Mouse (Mus musculus): Measurements from ENCODE around the gene Slc32a1. TPM values are rescaled to one million over a fixed set of nuclear protein-coding genes. Genes with fewer than 3 reads are reported as not detected.

Slc32a1 gene
- not detected in 2 replicates for polyA plus RNA-seq (2012; ENCODE audit: insufficient read depth, insufficient read length, missing spikeins)

GRCm38 (mm10) chr2:158610488-158611325 lies at the start of gene Slc32a1:
Gene Slc32a1 (plus strand): TSS chr2:158610767.
- H3K4me3 ChIP-seq (ENCODE audit: insufficient read depth, low read depth, low read length), result no peak within 1 kb of the TSS
- H3K4me1 ChIP-seq (ENCODE audit: control insufficient read depth, insufficient read depth, insufficient read length, low read length), result no peaks in the 10 kb centered on the region
- H3K27ac ChIP-seq (replicated peaks; ENCODE audit: low read depth, low read length), result no peak within 1 kb of the TSS

- Histone ChIP-seq H3K4me1 (ENCODE audit: control insufficient read depth, insufficient read depth, insufficient read length, low read length) (no peaks in the 10 kb centered on the region), H3K4me3 (ENCODE audit: insufficient read depth, low read depth, low read length) (no peak overlapping the region), H3K27ac (replicated peaks; ENCODE audit: low read depth, low read length) (no peak overlapping the region)
Observed at GRCm38 (mm10) chr2:158560801-158561200, 49.8 kb upstream of the Slc32a1 start.

GRCm38 (mm10) chr2:158561371-158562144 lies 49.0 kb upstream of the Slc32a1 start:
- Histone ChIP-seq H3K4me1 (ENCODE audit: control insufficient read depth, insufficient read depth, insufficient read length, low read length) (no peaks in the 10 kb centered on the region), H3K4me3 (ENCODE audit: insufficient read depth, low read depth, low read length) (no peak overlapping the region)

GRCm38 (mm10) chr2:158570421-158571081 lies 40.0 kb upstream of the Slc32a1 start:
- Histone ChIP-seq H3K4me1 (ENCODE audit: control insufficient read depth, insufficient read depth, insufficient read length, low read length) (no peaks in the 10 kb centered on the region), H3K4me3 (ENCODE audit: insufficient read depth, low read depth, low read length) (no peak overlapping the region), H3K27ac (replicated peaks; ENCODE audit: low read depth, low read length) (no peak overlapping the region)

More at GRCm38 (mm10) chr2:158561371-158562144, 49.0 kb upstream of the Slc32a1 start:
- H3K27ac ChIP-seq (replicated peaks; ENCODE audit: low read depth, low read length), result no peak overlapping the region

- no peak overlapping the region for H3K4me3 ChIP-seq (ENCODE audit: insufficient read depth, low read depth, low read length)
- H3K4me1 ChIP-seq (ENCODE audit: control insufficient read depth, insufficient read depth, insufficient read length, low read length), result no peaks in the 10 kb centered on the region
- H3K27ac ChIP-seq (replicated peaks; ENCODE audit: low read depth, low read length), result no peak overlapping the region
Observed at GRCm38 (mm10) chr2:158579979-158580378, 30.6 kb upstream of the Slc32a1 start.

GRCm38 (mm10) chr2:158584621-158585358 lies 25.8 kb upstream of the Slc32a1 start:
- Histone ChIP-seq H3K4me1 (ENCODE audit: control insufficient read depth, insufficient read depth, insufficient read length, low read length) (no peaks in the 10 kb centered on the region), H3K27ac (replicated peaks; ENCODE audit: low read depth, low read length) (no peak overlapping the region)

GRCm38 (mm10) chr2:158588524-158589271 lies 21.9 kb upstream of the Slc32a1 start:
- H3K27ac ChIP-seq (replicated peaks; ENCODE audit: low read depth, low read length), result no peak overlapping the region
- no peaks in the 10 kb centered on the region for H3K4me1 ChIP-seq (ENCODE audit: control insufficient read depth, insufficient read depth, insufficient read length, low read length)
- H3K4me3 ChIP-seq (ENCODE audit: insufficient read depth, low read depth, low read length), result no peak overlapping the region

More at GRCm38 (mm10) chr2:158584621-158585358, 25.8 kb upstream of the Slc32a1 start:
- no peak overlapping the region for H3K4me3 ChIP-seq (ENCODE audit: insufficient read depth, low read depth, low read length)

GRCm38 (mm10) chr2:158590495-158590894 lies 20.1 kb upstream of the Slc32a1 start:
- no peak overlapping the region for H3K27ac ChIP-seq (replicated peaks; ENCODE audit: low read depth, low read length)
- no peaks in the 10 kb centered on the region for H3K4me1 ChIP-seq (ENCODE audit: control insufficient read depth, insufficient read depth, insufficient read length, low read length)
- no peak overlapping the region for H3K4me3 ChIP-seq (ENCODE audit: insufficient read depth, low read depth, low read length)

GRCm38 (mm10) chr2:158591286-158591685 lies 19.3 kb upstream of the Slc32a1 start:
- Histone ChIP-seq H3K4me1 (ENCODE audit: control insufficient read depth, insufficient read depth, insufficient read length, low read length) (no peaks in the 10 kb centered on the region), H3K27ac (replicated peaks; ENCODE audit: low read depth, low read length) (no peak overlapping the region), H3K4me3 (ENCODE audit: insufficient read depth, low read depth, low read length) (no peak overlapping the region)

- no peak overlapping the region for H3K27ac ChIP-seq (replicated peaks; ENCODE audit: low read depth, low read length)
- H3K4me3 ChIP-seq (ENCODE audit: insufficient read depth, low read depth, low read length), result no peak overlapping the region
- H3K4me1 ChIP-seq (ENCODE audit: control insufficient read depth, insufficient read depth, insufficient read length, low read length), result no peaks in the 10 kb centered on the region
Observed at GRCm38 (mm10) chr2:158593371-158593770, 17.2 kb upstream of the Slc32a1 start.

GRCm38 (mm10) chr2:158595103-158595502 lies 15.5 kb upstream of the Slc32a1 start:
- Histone ChIP-seq H3K27ac (replicated peaks; ENCODE audit: low read depth, low read length) (no peak overlapping the region), H3K4me3 (ENCODE audit: insufficient read depth, low read depth, low read length) (no peak overlapping the region), H3K4me1 (ENCODE audit: control insufficient read depth, insufficient read depth, insufficient read length, low read length) (no peaks in the 10 kb centered on the region)

GRCm38 (mm10) chr2:158595577-158595976 lies 15.0 kb upstream of the Slc32a1 start:
- no peak overlapping the region for H3K4me3 ChIP-seq (ENCODE audit: insufficient read depth, low read depth, low read length)
- H3K4me1 ChIP-seq (ENCODE audit: control insufficient read depth, insufficient read depth, insufficient read length, low read length), result no peaks in the 10 kb centered on the region
- no peak overlapping the region for H3K27ac ChIP-seq (replicated peaks; ENCODE audit: low read depth, low read length)

- Histone ChIP-seq H3K27ac (replicated peaks; ENCODE audit: low read depth, low read length) (no peak overlapping the region), H3K4me3 (ENCODE audit: insufficient read depth, low read depth, low read length) (no peak overlapping the region), H3K4me1 (ENCODE audit: control insufficient read depth, insufficient read depth, insufficient read length, low read length) (no peaks in the 10 kb centered on the region)
Observed at GRCm38 (mm10) chr2:158596803-158597202, 13.8 kb upstream of the Slc32a1 start.

- no peak overlapping the region for H3K4me3 ChIP-seq (ENCODE audit: insufficient read depth, low read depth, low read length)
- H3K4me1 ChIP-seq (ENCODE audit: control insufficient read depth, insufficient read depth, insufficient read length, low read length), result no peaks in the 10 kb centered on the region
- no peak overlapping the region for H3K27ac ChIP-seq (replicated peaks; ENCODE audit: low read depth, low read length)
Observed at GRCm38 (mm10) chr2:158600517-158600916, 10.1 kb upstream of the Slc32a1 start.
